Mouse (Mus musculus) midbrain, embryonic 15.5 days (tissue): Measurements from ENCODE around the gene Btnl9. TPM values are rescaled to one million over a fixed set of nuclear protein-coding genes. Genes with fewer than 3 reads are reported as not detected.

Experiments
- ATAC-seq: fragments of 200-750 bp; cut with Nextera tagmentation; replicated peaks from 2 replicates; pipeline ENCODE4 v1.8.0; 2017; ENCODE audit warnings: moderate TSS enrichment
- H3K27ac ChIP-seq: fragments of 300-500 bp; sonication (generic); 2 replicates; pipeline ENCODE4 v1.5.1; 2015; ENCODE audit warnings: mild to moderate bottlenecking, inconsistent platforms
- H3K27me3 ChIP-seq: fragments of 300-500 bp; sonication (generic); replicated peaks from 2 replicates; pipeline ENCODE4 v1.6.1; 2015; ENCODE audit warnings: inconsistent platforms
- H3K36me3 ChIP-seq: fragments of 300-500 bp; sonication (generic); replicated peaks from 2 replicates; pipeline ENCODE4 v1.6.1; 2015; ENCODE audit warnings: inconsistent platforms
- H3K4me1 ChIP-seq: fragments of 300-500 bp; sonication (generic); 2 replicates; pipeline ENCODE4 v1.6.1; 2015; ENCODE audit warnings: inconsistent platforms
- H3K4me2 ChIP-seq: fragments of 300-500 bp; sonication (generic); 2 replicates; pipeline ENCODE4 v1.6.1; 2015; ENCODE audit warnings: inconsistent platforms, mild to moderate bottlenecking, moderate library complexity
- H3K4me3 ChIP-seq: fragments of 300-500 bp; sonication (generic); 2 replicates; pipeline ENCODE4 v1.5.1; 2015; ENCODE audit warnings: mild to moderate bottlenecking, inconsistent platforms
- H3K9ac ChIP-seq: fragments of 300-500 bp; sonication (generic); 2 replicates; pipeline ENCODE4 v1.6.1; 2015; ENCODE audit warnings: mild to moderate bottlenecking, inconsistent platforms
- H3K9me3 ChIP-seq: fragments of 300-500 bp; sonication (generic); 2 replicates; pipeline ENCODE4 v1.6.1; 2016; ENCODE audit warnings: inconsistent platforms
- WGBS: fragments of 180-500 bp; shearing (Covaris S2); methylation state at CpG from one replicate; pipeline ENCODE4 v1.1.7; 2015; ENCODE audit warnings: mixed read lengths; 5-methylcytosine and 5-hydroxymethylcytosine counted together
- polyA plus RNA-seq: library from polyadenylated mRNA; unstranded; fragments of >200 nt; fragmentation: Nextera tagmentation; extraction: Ambion mirVana; gene quantifications from 2 replicates; pipeline ENCODE4 v1.2.1, GENCODE M21; 2015

The Btnl9 gene
- polyA plus RNA-seq: 0.09 and 0.15 TPM in 2 replicates

DNA sequence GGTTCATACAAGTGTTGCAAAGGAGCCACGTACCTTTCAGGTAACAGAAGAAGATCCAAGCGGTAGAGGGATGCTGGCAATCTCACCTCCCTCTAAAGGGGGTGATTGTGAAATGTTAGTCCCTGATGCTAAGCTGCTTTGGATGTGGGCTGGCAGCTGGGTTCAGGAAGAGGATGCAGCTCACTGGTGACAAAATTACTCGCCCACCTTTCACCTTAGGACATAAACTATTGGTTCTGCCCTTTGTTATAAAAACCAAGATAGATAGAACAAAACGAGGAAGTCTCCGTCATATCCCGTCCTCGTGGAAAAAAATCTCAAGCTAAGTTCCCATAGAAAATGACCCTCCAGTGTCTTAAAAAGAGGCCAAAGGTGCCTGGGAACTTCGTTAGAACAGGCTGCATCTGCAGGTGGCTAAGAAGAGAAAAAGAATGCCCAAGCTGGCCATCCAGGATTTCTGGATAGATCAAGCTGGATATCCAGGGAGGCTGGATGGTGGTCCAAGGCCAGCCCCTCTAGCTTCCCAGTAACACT, at the start of gene Btnl9:
Gene Btnl9 (minus strand): TSS at position 205 of the 534 bp plus-strand sequence.
- H3K27me3 ChIP-seq: no peaks in the 10 kb centered on the region
- H3K4me1 ChIP-seq: no peaks in the 10 kb centered on the region
- H3K4me2 ChIP-seq: no peak within 1 kb of the TSS
- ATAC-seq: no peak
- H3K27ac ChIP-seq: no peak within 1 kb of the TSS
- H3K9ac ChIP-seq: no peak within 1 kb of the TSS
- no peaks in the 10 kb centered on the region for H3K9me3 ChIP-seq
- H3K4me3 ChIP-seq: no peak within 1 kb of the TSS
- WGBS: 80% methylated on average over 8 of the region's 8 CpGs
- H3K36me3 ChIP-seq: no peaks in the 10 kb centered on the region

DNA sequence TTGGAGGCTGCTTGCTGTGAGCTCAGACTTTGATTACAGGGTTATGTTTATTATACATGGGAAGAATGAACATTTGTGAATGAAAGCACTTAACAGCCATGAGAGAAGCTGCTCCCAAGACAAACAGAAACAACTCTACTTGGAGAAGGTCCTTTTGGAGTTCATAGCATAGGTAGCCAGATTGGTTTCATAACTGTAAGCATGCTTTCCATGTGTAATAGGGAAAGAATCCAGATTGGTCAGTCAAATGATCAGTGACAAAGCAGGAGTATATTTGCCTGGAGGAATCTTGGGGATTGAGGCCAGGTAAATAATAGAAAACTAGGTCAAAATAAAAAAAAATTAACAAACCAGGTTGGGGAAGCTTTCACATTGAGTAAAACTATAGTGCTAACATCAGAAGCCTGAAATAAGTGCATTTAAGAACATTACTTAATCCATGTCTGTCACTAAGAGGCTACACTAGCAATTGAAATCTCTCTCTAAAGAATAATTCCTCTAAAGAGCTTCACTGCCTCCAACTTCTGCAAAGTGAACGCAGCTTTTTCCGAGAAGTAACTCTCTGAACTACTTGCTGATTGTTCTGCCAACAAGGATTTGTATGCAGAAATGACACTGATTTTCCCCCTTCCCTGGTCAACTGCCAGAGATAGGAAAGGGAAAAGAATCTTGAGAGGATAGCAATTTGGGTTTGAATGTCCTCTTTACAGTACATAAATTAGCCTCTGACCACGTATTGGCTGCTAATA, 48.7 kb upstream of the Btnl9 start:
- Histone ChIP-seq H3K36me3 (no peaks in the 10 kb centered on the region), H3K9me3 (no peaks in the 10 kb centered on the region), H3K4me3 (no peak overlapping the region), H3K4me2 (no peak overlapping the region), H3K4me1 (no peaks in the 10 kb centered on the region), H3K27me3 (no peaks in the 10 kb centered on the region), H3K9ac (no peak overlapping the region), H3K27ac (no peak overlapping the region)
- 79% methylated on average over 3 of the region's 3 CpGs for WGBS
- ATAC-seq: no peak

- Histone ChIP-seq H3K4me1 (no peaks in the 10 kb centered on the region), H3K27ac (no peak overlapping the region), H3K27me3 (no peaks in the 10 kb centered on the region), H3K9ac (no peak overlapping the region), H3K36me3 (no peaks in the 10 kb centered on the region), H3K4me3 (no peak overlapping the region), H3K4me2 (no peak overlapping the region), H3K9me3 (no peaks in the 10 kb centered on the region)
- 81% methylated on average over 3 of the region's 3 CpGs for WGBS
- no peak for ATAC-seq
These were observed 45.8 kb upstream of the Btnl9 start for GRCm38 (mm10) chr11:49232781-49233180.

GRCm38 (mm10) chr11:49224455-49224854, 37.5 kb upstream of the Btnl9 start:
- no peak overlapping the region for H3K4me2 ChIP-seq
- H3K9ac ChIP-seq: no peak overlapping the region
- no peaks in the 10 kb centered on the region for H3K9me3 ChIP-seq
- H3K27ac ChIP-seq: no peak overlapping the region
- no peaks in the 10 kb centered on the region for H3K27me3 ChIP-seq
- 62% methylated on average over 1 of the region's 1 CpGs for WGBS
- no peak for ATAC-seq
- H3K4me1 ChIP-seq: no peaks in the 10 kb centered on the region
- H3K4me3 ChIP-seq: no peak overlapping the region
- no peaks in the 10 kb centered on the region for H3K36me3 ChIP-seq

DNA sequence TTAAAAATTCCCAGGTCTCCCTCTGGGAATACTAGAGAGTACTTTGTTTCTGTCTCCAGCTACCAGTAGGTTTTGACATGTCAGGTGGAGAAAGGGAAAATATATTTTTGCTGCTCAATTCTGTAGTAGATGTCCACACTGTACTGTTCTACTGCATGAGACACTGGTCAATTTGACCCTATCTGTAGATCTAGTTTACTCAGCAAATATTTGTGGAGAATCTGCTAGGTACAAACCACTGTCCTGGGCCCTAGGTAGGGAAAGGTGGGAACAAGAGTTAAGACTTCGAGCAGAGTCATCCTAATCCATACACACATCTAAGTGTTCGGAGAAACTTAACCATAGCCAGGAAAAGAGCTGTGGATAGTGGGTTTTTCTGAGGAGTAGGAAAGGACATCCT, 32.3 kb upstream of the Btnl9 start:
- no peaks in the 10 kb centered on the region for H3K4me1 ChIP-seq
- WGBS: 98% methylated on average over 2 of the region's 2 CpGs
- peaks cover 30% of the 10 kb centered on the region for H3K36me3 ChIP-seq
- H3K9ac ChIP-seq: no peak overlapping the region
- H3K27ac ChIP-seq: no peak overlapping the region
- no peak overlapping the region for H3K4me2 ChIP-seq
- no peak for ATAC-seq
- H3K27me3 ChIP-seq: no peaks in the 10 kb centered on the region
- H3K9me3 ChIP-seq: no peaks in the 10 kb centered on the region
- H3K4me3 ChIP-seq: no peak overlapping the region

DNA sequence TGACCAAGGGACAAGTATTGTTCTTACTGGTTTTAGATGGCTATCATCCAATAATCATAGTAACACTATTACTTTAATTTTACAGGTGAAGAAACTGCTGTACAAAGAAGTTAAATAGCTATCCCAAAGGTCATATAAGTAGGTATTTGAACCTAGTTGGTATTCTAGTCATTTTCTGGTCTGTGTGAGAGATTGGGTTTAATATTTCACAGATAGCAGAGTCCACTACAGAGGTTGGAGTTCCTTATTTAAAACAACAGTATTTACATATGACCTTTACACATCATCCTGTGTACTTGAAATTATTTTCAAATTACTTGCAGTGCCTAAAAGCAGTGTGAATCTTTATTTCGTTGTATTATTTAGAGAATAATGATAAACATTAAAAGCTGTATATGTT, 26.5 kb upstream of the Btnl9 start:
- H3K4me3 ChIP-seq: no peak overlapping the region
- H3K4me1 ChIP-seq: no peaks in the 10 kb centered on the region
- no peak overlapping the region for H3K27ac ChIP-seq
- H3K36me3 ChIP-seq: peaks cover 35% of the 10 kb centered on the region
- 98% methylated on average over 1 of the region's 1 CpGs for WGBS
- no peaks in the 10 kb centered on the region for H3K9me3 ChIP-seq
- no peak overlapping the region for H3K9ac ChIP-seq
- no peak for ATAC-seq
- no peaks in the 10 kb centered on the region for H3K27me3 ChIP-seq
- H3K4me2 ChIP-seq: no peak overlapping the region

DNA sequence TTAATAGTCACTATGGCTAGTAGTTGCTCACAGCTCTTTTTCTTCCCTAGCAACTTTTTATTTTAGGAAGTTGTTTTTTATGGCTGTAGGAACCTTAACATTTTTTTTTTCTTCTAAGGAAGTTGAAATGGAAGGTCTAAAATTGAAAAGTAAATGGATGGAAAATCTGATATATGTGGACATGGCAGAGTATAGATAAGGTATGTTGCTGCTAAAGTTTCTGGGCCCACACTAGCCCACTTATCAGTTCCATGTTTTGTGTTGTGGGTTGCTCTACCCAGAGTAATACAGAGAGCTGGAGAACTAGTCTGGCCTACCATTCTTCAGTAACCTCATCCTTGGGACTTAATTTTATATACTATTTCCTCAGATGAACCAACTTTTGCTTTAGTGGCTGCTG, 25.6 kb upstream of the Btnl9 start:
- H3K4me1 ChIP-seq: no peaks in the 10 kb centered on the region
- H3K27ac ChIP-seq: no peak overlapping the region
- no peak for ATAC-seq
- H3K4me2 ChIP-seq: no peak overlapping the region
- H3K9ac ChIP-seq: no peak overlapping the region
- no peaks in the 10 kb centered on the region for H3K9me3 ChIP-seq
- H3K36me3 ChIP-seq: peaks cover 35% of the 10 kb centered on the region
- no peaks in the 10 kb centered on the region for H3K27me3 ChIP-seq
- H3K4me3 ChIP-seq: no peak overlapping the region

GRCm38 (mm10) chr11:49207495-49207894, 20.5 kb upstream of the Btnl9 start:
- no peaks in the 10 kb centered on the region for H3K9me3 ChIP-seq
- no peak overlapping the region for H3K9ac ChIP-seq
- no peak overlapping the region for H3K27ac ChIP-seq
- no peak overlapping the region for H3K4me2 ChIP-seq
- H3K36me3 ChIP-seq: peaks cover 2% of the 10 kb centered on the region; the same call in 1 of the 2 replicates
- WGBS: 100% methylated on average over 1 of the region's 1 CpGs
- peaks cover 15% of the 10 kb centered on the region for H3K4me1 ChIP-seq
- no peak for ATAC-seq
- H3K27me3 ChIP-seq: no peaks in the 10 kb centered on the region
- no peak overlapping the region for H3K4me3 ChIP-seq

DNA sequence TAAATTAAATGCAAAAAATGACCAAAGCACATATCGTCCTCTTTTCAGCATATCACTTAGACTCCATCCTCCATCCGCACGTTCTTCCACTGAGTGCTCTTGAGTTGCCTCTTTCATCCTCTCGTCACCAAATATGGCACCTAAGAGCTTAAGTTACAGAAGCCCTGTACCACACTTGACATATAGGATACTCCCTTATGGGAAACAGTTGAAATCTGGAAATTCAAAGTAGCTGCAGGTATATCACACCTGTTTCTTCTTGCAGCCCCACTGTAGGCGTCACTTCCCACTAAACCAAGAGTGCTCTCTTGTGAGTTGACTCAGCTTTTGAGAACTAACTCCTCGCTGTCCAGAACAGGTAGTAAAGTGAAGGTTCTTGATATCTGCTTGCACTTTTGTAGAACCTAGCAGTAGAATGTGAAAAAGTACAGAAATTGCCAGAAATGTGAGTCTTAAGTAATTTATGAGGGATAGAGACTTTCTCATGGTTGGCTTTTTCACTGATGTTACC, 18.2 kb upstream of the Btnl9 start:
- Histone ChIP-seq H3K4me2 (peak overlapping the region; percentile 82), H3K4me1 (peaks cover 19% of the 10 kb centered on the region), H3K27me3 (no peaks in the 10 kb centered on the region), H3K4me3 (0 out of 2 replicates have a peak overlapping the region, but pooled peaks have one; percentile 84), H3K36me3 (peaks cover 2% of the 10 kb centered on the region; the same call in 1 of the 2 replicates), H3K9ac (no peak overlapping the region), H3K9me3 (no peaks in the 10 kb centered on the region), H3K27ac (no peak overlapping the region)
- WGBS: 87% methylated on average over 6 of the region's 6 CpGs
- no peak for ATAC-seq

DNA sequence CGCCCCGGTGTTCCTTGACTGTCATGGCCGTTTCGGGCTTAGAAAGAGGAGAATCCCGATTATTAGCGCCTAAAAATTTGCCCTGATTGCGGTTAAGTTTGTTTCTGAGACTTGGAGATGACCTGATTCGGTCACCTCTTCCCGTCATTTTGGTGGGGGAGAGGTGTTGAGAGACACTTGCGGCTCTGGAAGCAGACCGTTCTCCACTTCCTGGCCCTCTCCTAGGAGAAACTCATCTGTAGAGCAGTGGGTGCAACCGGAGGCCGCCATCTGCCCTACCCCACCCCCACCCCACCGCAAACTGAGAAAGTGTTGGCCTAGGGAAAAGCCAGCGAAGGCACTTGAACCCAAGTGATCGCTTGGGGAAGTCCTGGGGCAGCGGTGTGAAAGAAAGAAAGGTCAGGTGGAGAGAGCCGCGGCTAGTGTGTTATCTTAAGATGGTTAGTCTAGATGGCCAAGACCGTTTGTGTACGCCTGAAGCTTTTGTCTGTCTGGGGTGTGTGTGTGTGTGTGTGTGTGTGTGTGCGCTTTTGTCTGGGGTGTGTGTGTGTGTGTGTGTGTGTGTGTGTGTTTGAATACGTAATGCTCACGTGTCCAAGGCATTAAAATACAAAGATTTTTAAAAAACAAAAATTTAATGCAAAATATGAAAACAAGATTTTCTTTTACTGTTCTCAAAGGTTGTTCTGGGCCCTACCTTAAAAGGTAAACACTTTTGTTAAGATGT, 17.0 kb upstream of the Btnl9 start:
- Histone ChIP-seq H3K27ac (peak overlapping the region; percentile 94), H3K9me3 (no peaks in the 10 kb centered on the region), H3K4me3 (peak overlapping the region; percentile 84), H3K4me1 (peaks cover 19% of the 10 kb centered on the region), H3K27me3 (no peaks in the 10 kb centered on the region), H3K9ac (peak overlapping the region; percentile 99), H3K4me2 (peak overlapping the region; percentile 82), H3K36me3 (peaks cover 2% of the 10 kb centered on the region; the same call in 1 of the 2 replicates)
- ATAC-seq: peak; percentile 79
- 0% methylated on average over 24 of the region's 24 CpGs for WGBS

- peaks cover 2% of the 10 kb centered on the region; the same call in 1 of the 2 replicates for H3K36me3 ChIP-seq
- peak within 1 kb of the TSS; percentile 82 for H3K4me2 ChIP-seq
- H3K9ac ChIP-seq: peak within 1 kb of the TSS; percentile 99
- H3K27ac ChIP-seq: peak within 1 kb of the TSS; percentile 94
- WGBS: under 1% methylated on average over 46 of the region's 47 CpGs
- peaks cover 19% of the 10 kb centered on the region for H3K4me1 ChIP-seq
- H3K4me3 ChIP-seq: peak within 1 kb of the TSS; percentile 84
- H3K9me3 ChIP-seq: no peaks in the 10 kb centered on the region
- no peaks in the 10 kb centered on the region for H3K27me3 ChIP-seq
- peak; percentile 95 for ATAC-seq
These were observed 16.3 kb upstream of the Btnl9 start, which contains the start of gene Zfp62 for GRCm38 (mm10) chr11:49203129-49203768. Zfp62 (plus strand) TSS chr11:49203292.
